Mouse (Mus musculus) CH12.LX (cell line): ENCODE measurements around the gene Col4a1. TPM values are rescaled to one million over a fixed set of nuclear protein-coding genes. Genes with fewer than 3 reads are reported as not detected.

ENCODE experiments used
- DNase-seq: peaks from one replicate; pipeline ENCODE4 v3.0.0-alpha.2; 2013; ENCODE audit errors: extremely low read depth
- H3K27ac ChIP-seq: 2 replicates; pipeline ENCODE4 v1.5.1; 2012; ENCODE audit warnings: low read depth, mild to moderate bottlenecking, control low read depth, moderate library complexity; ENCODE audit not compliant: insufficient read depth
- H3K27me3 ChIP-seq: replicated peaks from 2 replicates; pipeline ENCODE3; 2012; ENCODE audit warnings: inconsistent platforms
- H3K36me3 ChIP-seq, 2 experiments: replicated peaks in 1 of 2; 2 replicates each; pipeline versions ENCODE3 to v1.6.1; 2012; ENCODE audit warnings: inconsistent platforms in 1 of 2, low read length in 1 of 2, mild to moderate bottlenecking in 1 of 2, mixed read lengths in 1 of 2, moderate library complexity in 1 of 2; ENCODE audit not compliant: control insufficient read depth in 1 of 2, insufficient read depth in 1 of 2
- H3K4me1 ChIP-seq, 2 experiments: 2 replicates each; pipeline ENCODE4 v1.6.1; 2012; ENCODE audit warnings: inconsistent platforms in 1 of 2, moderate library complexity in 1 of 2; ENCODE audit not compliant: insufficient read depth in 2 of 2, control insufficient read depth in 1 of 2
- H3K4me2 ChIP-seq: 2 replicates; pipeline ENCODE4 v1.6.1; 2012; ENCODE audit warnings: low read depth, mild to moderate bottlenecking, control low read depth; ENCODE audit not compliant: poor library complexity, insufficient read depth, severe bottlenecking
- H3K4me3 ChIP-seq, 3 experiments: fragments of 150-350 bp in 1 of 3; sonication (generic) in 1 of 3; replicated peaks in 1 of 3; 2 replicates each; pipeline versions ENCODE3 to v1.5.1; 2011 to 2012; ENCODE audit warnings: low read depth in 2 of 3, low read length in 2 of 3, mild to moderate bottlenecking in 2 of 3, moderate library complexity in 2 of 3, control low read depth in 1 of 3, improper control_type of control experiment in 1 of 3, inconsistent platforms in 1 of 3, mixed read lengths in 1 of 3; ENCODE audit not compliant: poor library complexity in 1 of 3
- H3K79me2 ChIP-seq: replicated peaks from 2 replicates; pipeline ENCODE4 v1.6.1; 2012; ENCODE audit warnings: mild to moderate bottlenecking, moderate library complexity; ENCODE audit not compliant: control insufficient read depth, poor library complexity, insufficient read depth, severe bottlenecking; ENCODE audit errors: extremely low read depth
- H3K9ac ChIP-seq: 2 replicates; pipeline ENCODE4 v1.6.1; 2012; ENCODE audit warnings: low read depth, mild to moderate bottlenecking, control low read depth, moderate library complexity; ENCODE audit not compliant: insufficient read depth
- H3K9me3 ChIP-seq: replicated peaks from 2 replicates; pipeline ENCODE3; 2012; ENCODE audit warnings: low read length, inconsistent platforms, mixed read lengths
- CHD1 ChIP-seq: IDR thresholded peaks from 2 replicates; pipeline ENCODE4 v1.6.1; 2012; ENCODE audit warnings: low read depth, low read length, improper control_type of control experiment, inconsistent platforms
- EP300 ChIP-seq: IDR thresholded peaks from 2 replicates; pipeline ENCODE4 v1.6.1; 2011; ENCODE audit warnings: low read length, improper control_type of control experiment
- GABPA ChIP-seq: IDR thresholded peaks from 2 replicates; pipeline ENCODE4 v1.6.1; 2012; ENCODE audit warnings: low read depth, low read length, improper control_type of control experiment, inconsistent platforms; ENCODE audit not compliant: insufficient replicate concordance
- JUND ChIP-seq: conservative IDR thresholded peaks from 2 replicates; pipeline ENCODE4 v1.6.1; 2011; ENCODE audit warnings: low read depth, low read length, improper control_type of control experiment
- MAFK ChIP-seq: IDR thresholded peaks from 2 replicates; pipeline ENCODE4 v1.6.1; 2011; ENCODE audit warnings: low read length, improper control_type of control experiment; ENCODE audit not compliant: insufficient replicate concordance
- MEF2A ChIP-seq: IDR thresholded peaks from 2 replicates; pipeline ENCODE4 v1.6.1; 2014; ENCODE audit warnings: low read depth, mild to moderate bottlenecking, inconsistent platforms, low read length, improper control_type of control experiment, borderline replicate concordance
- NELFE ChIP-seq: IDR thresholded peaks from 2 replicates; pipeline ENCODE4 v1.6.1; 2011; ENCODE audit warnings: low read depth, low read length, improper control_type of control experiment
- PAX5 ChIP-seq: IDR thresholded peaks from 2 replicates; pipeline ENCODE4 v1.6.1; 2012; ENCODE audit warnings: low read length, inconsistent platforms, mixed read lengths
- RAD21 ChIP-seq: IDR thresholded peaks from 2 replicates; pipeline ENCODE4 v1.6.1; 2011; ENCODE audit warnings: low read depth, mild to moderate bottlenecking, low read length, improper control_type of control experiment, moderate library complexity
- SIN3A ChIP-seq: IDR thresholded peaks from 2 replicates; pipeline ENCODE4 v1.6.1; 2012; ENCODE audit warnings: low read length, improper control_type of control experiment, inconsistent platforms
- SMC3 ChIP-seq: IDR thresholded peaks from 2 replicates; pipeline ENCODE4 v1.6.1; 2011; ENCODE audit warnings: low read depth, low read length, improper control_type of control experiment
- UBTF ChIP-seq: IDR thresholded peaks from 2 replicates; pipeline ENCODE4 v1.6.1; 2012; ENCODE audit warnings: low read depth, mild to moderate bottlenecking, inconsistent platforms, low read length, improper control_type of control experiment, moderate library complexity
- dilution Hi-C: fragments of 300-500 bp; cut with MboI; formaldehyde crosslinking; loops from 2 replicates; pipeline ENCODE4 v1.14.3; 2020; ENCODE audit warnings: low sequenced_read_pairs; ENCODE audit not compliant: extremely low pct_unique_long_range_greater_than_20kb, extremely low pct_ligation_motif_present
- in situ Hi-C: fragments of 300-500 bp; cut with MboI; formaldehyde crosslinking; loops from 3 replicates; pipeline ENCODE4 v1.14.3; 2019; ENCODE audit warnings: low sequenced_read_pairs, low pct_ligation_motif_present, low pct_unique_long_range_greater_than_20kb, mixed read lengths
- polyA plus RNA-seq: library from polyadenylated mRNA; unstranded; fragments of >175 nt; gene quantifications from 2 replicates; pipeline ENCODE4 v1.2.1, GENCODE M21; 2012; ENCODE audit warnings: low read depth; ENCODE audit not compliant: insufficient read length
- total RNA-seq, 2 experiments: library from RNA; depleted of rRNA; stranded (reverse); fragments of 300-350 nt in 1 of 2; fragments of >200 nt in 1 of 2; gene quantifications; 2 replicates each; pipeline ENCODE4 v1.2.3; 2012 to 2014

The Col4a1 gene
- total and polyA plus RNA-seq, 3 experiments: 0.04 to 0.27 (median 0.13) TPM

GRCm38 (mm10) chr8:11263848-11264247, 48.8 kb downstream of the Col4a1 start:
- no peak for TF ChIP-seq NELFE
- no peak for TF ChIP-seq CHD1
- no peak for TF ChIP-seq UBTF
- no peak for TF ChIP-seq RAD21
- TF ChIP-seq MAFK: no peak
- TF ChIP-seq MEF2A: no peak
- no peak for TF ChIP-seq SMC3
- TF ChIP-seq EP300: no peak

DNA sequence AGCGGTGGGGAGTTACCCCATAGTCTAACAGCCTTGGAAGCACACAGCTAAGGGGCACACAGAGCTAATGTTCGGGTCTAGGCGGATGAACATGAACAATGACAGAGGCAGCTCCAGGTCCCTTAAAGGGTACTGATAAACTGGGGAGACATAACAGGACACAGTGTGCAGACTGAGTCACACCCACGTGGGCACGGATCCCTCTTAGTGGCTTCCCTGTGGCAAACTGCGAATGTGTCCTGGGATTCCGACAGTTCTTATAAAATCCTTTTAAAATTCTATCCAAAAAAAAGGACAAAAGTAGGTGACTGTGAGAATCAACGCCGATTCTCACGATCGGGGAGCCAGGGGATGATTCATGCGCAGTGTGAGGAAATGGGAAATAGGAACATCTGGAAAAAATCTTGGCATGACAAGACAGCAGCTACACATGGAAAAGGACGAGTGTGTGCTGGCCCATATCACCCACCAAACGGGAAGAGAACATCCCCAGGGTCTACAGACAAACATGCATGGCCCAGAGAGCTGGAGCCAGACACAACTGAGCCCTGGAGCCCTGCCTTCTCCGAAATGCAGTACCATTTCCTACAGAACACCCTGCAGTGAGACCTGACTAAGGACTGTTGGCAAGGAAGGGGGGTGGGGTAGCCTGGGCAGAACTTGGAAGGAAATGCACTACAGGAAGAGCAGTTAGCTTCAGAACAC, 50.4 kb downstream of the Col4a1 start:
- Histone ChIP-seq H3K4me1 (no peaks in the 10 kb centered on the region), H3K79me2 (no peaks in the 10 kb centered on the region), H3K9me3 (no peaks in the 10 kb centered on the region), H3K36me3 (no peaks in the 10 kb centered on the region), H3K27me3 (peaks cover 88% of the 10 kb centered on the region), H3K4me2 (no peak overlapping the region), H3K4me3 (no peak overlapping the region), H3K27ac (no peak overlapping the region), H3K9ac (no peak overlapping the region)
- dilution Hi-C loops (no loop called here), in situ Hi-C loops (no loop called here)
- TF ChIP-seq NELFE (no peak), GABPA (no peak), PAX5 (no peak), SIN3A (no peak), JUND (no peak)
- no peak for DNase-seq

More at GRCm38 (mm10) chr8:11263848-11264247, 48.8 kb downstream of the Col4a1 start:
- Histone ChIP-seq H3K4me1 (no peaks in the 10 kb centered on the region), H3K9me3 (no peaks in the 10 kb centered on the region), H3K4me2 (no peak overlapping the region), H3K36me3 (no peaks in the 10 kb centered on the region), H3K9ac (no peak overlapping the region), H3K79me2 (no peaks in the 10 kb centered on the region), H3K4me3 (no peak overlapping the region), H3K27ac (no peak overlapping the region), H3K27me3 (peaks cover 87% of the 10 kb centered on the region)
- in situ Hi-C loops: no loop called here
- dilution Hi-C loops: no loop called here
- DNase-seq: no peak
